Mouse (Mus musculus) ovary, postnatal 14 days (tissue): ENCODE measurements at regions not wholly inside any gene's neighbourhood (a gene's known extent, or its start where the extent isn't known, plus 50 kb on each side); places are given as distances from the start of the nearest gene placed in this dataset.
A peak's percentile ranks its signal among the peaks of the same experiment; 100 is the strongest.

Source experiments
- DNase-seq: peaks from one replicate; pipeline ENCODE4 v3.0.0; 2022; ENCODE audit warnings: low spot score

DNA sequence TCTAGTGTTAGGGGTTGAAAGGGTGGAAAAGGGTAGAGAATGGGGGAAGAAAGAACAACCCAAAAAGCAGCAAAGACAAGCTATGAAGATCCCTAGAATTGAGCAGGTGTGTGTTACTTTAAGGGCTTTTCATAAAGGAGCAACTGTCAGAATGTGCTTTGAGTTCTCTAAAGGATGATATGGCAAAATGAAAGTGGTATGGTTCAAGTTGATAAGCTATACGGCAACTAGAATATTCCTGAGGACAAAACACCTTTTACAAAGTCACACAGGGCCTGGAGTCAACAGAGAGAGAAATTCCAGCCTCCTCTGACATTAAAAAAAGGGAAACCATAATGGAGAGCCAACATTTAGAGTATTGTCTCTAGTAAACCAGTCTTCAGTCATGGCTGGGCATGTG, 320.6 kb upstream of the Pard3b start:
- no peak for DNase-seq

DNA sequence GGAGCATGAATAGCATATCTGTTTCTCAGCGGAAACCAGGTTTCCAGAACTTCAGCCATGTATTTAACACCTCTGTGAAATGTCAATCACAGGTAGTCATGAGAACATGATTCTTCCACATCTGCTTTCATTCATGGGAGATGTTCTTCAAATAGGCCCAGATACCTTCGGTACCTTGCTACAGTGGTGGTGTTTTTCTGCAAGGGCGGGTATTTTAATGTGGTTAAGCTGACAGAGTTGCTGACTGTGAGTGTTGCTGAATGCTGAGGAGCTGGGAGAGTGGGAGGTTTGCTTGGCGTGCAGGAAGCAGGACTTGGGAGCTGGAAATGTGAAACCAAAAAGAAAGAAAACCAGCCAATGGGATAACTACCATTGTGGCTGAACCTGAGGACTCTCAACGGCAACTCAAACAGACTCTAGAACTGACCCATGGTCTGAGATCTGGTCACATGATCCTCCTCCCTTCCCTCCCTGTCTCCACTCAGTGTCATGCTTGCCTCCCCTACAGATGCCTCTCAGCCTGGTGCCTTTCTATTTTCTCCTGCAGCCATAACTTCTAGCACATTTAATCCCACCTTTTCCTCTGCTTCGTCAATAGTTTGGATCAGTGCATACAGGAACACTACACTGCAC, 317.0 kb upstream of the Pard3b start:
- no peak for DNase-seq

DNA sequence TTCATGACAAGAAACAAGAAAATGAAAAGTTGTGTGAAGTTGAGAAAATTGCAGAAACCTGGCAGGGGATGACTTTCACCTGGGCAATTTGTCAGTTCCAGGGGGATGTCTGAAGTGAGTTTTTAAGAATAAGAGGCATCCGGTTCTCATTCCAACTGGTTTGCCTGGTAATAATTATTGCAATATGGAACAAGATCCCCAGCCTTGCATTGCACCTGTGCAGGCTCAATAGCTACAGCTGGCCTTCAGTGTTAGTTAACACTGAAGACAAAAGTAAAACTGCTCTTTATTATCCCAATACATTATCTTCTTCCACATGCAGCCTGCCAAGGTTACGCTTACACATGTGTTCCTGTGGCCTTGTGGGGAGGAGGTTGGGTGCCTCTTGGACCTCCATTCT, 307.2 kb upstream of the Pard3b start:
- DNase-seq: no peak

- no peak for DNase-seq
Measured at GRCm38 (mm10) chr1:61331906-61332305, 306.7 kb upstream of the Pard3b start.

- DNase-seq: no peak
Measured at GRCm38 (mm10) chr1:61336367-61336766, 302.3 kb upstream of the Pard3b start.

- DNase-seq: no peak
Measured at GRCm38 (mm10) chr1:61352921-61353320, 285.7 kb upstream of the Pard3b start.

DNA sequence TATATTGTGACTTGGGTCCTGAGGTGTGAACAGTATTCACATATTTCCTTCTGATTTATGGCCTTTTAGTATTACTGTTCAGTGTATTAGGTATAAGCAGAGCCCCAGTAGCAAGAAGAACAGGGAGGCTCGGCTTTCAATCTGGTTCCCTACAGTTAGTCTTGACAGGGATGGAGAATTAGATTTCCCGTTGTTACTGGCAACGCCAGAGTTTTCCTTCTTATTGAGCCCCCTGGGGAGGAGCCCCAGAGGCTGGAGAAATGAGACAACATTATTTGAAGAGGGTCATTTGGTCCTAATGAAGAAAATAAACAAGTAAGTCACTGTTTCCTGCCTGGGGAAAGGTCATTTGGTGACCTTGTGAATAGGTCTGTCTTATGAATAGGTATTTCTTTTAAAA, 285.1 kb upstream of the Pard3b start:
- DNase-seq: no peak

DNA sequence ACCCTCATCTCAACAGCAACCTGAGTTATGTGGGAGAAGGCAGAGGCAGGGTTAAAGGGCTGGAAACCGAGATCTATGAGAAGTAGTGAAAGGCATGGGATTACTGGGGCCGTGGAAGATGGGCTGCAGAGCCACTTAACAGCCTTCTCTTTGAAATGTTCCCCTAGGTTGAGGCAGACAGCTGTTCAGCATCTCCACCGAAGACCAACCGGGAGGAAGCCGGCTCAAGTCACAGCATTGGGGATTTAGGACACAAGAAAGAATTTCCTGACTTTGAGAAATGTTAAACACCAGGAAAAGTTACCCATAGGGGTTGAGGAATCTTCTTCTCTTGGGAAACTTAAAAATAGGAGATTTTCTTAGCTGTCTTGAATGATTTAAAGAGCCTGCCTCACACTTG, 283.4 kb upstream of the Pard3b start:
- DNase-seq: no peak

DNA sequence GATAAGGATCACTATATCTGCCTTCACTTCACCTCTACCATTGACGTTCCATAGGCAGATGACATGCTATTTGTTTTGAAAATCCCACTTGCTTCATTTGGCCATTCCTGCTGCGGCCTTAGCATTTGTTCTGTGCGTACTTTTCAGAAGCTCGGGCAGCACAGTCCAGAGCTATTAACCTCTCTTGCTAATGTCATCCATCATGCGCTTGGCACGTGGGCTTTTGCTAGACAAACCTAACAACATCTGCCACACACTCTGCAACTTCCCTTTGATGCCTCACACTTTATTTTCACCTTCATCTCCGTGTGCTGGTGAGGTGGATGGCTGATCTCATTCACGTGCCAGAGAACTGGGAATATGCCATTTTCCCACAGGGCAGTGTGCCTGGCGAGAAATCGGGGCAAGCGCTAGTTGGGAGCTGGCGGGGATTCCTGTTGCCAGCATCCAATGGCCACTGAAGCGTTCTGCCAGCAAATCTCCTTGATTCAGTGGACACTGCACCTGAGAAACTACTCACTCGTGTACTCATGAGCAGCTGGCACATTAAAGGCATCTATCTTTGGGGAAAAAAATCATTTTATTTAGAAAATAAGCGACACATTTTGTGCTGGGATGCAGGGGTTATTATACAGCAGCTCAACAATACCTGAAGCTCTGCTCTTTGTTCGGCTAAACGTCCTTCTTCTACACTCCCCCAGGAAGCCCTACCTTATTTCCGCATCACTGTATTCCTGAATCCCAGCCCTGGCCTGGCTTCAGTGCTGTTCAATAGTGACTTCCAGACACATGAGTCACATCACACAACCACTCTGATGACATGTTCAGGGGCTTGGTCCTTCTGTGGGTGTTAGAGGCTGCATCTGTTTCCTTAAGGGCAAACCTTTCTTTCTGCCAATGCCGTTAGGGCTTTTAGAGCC, 279.4 kb upstream of the Pard3b start:
- DNase-seq: no peak

- DNase-seq: no peak
Measured at GRCm38 (mm10) chr1:61372581-61372980, 266.0 kb upstream of the Pard3b start.

DNA sequence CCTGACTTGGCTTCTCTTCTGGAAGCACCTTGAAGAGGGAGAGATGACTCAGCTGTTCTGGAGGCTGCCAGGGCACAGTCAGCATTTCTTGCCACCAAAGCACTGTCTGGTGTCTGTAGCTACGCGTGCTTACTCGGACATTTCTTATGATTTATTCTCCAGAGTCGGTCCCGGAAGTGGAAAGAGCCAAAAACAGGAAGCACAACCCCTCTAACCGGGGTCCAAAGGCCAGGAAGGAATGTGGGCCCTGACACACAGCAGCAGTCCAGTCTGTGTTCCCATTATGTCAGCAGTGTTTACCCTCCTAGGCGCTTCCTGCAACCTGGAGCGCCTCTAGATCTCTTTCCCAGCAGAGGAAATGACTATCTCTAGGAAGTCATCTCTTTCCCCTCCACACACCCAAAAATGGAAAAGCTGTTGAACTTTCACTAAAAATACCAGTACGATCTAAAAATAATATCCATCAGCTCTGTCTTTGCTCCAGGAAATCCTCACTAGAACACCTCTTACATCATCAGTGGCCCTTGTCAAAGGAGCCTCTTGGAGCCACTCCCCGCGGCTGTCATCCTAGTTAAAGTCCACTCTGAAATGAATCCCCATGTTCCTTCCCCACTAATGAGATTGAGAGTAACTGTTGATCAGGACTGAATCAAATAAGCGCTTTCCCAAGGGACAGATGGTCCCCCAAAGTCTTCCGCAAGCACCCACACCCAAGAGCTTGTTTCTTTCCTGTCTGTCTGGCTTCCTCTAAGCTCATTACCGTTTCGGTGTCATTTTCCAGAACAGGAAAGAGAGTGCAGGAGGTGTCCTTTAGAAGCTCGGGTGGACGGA, 264.7 kb upstream of the Pard3b start:
- no peak for DNase-seq

DNA sequence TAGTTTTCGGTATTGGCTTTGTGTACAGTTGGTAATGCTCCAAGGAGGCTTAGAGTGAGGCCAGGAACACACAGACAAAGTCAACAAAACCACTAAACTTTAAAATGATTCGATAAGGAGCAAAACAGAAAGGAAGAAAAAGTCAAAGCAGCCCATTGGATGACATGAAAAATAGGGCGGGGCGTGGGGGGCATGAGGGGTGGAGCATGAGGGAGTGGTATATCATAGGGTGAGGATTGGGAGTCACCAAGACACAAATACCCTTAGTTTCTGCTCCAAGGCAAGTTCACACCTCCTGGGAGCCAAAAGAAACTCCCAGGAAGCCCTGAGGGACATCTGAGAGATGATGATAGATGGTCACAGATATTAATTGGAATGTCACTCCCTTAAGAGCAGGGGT, 262.2 kb upstream of the Pard3b start:
- no peak for DNase-seq

DNA sequence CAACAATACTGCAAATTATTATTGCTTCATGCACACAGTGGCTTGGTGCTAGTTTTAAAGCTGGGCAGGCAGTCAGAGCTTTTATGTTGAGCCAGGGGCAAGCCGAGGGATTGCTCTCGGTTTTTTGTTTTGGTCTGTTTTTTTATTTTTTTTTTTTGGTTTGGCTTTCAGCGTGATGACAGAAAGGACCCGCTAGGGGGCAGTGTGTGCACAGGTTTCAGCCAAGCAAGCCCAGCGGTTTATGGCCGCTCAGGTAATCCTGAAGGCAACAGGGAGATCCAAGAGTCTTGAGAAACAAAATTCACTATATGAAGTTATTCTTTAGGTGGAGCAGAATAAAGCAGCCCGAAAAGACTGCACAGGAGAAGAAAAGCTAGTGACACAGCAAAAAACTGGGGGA, 261.6 kb upstream of the Pard3b start:
- DNase-seq: peak; percentile 50

- no peak for DNase-seq
Measured at GRCm38 (mm10) chr1:61378240-61378639, 260.4 kb upstream of the Pard3b start.

DNA sequence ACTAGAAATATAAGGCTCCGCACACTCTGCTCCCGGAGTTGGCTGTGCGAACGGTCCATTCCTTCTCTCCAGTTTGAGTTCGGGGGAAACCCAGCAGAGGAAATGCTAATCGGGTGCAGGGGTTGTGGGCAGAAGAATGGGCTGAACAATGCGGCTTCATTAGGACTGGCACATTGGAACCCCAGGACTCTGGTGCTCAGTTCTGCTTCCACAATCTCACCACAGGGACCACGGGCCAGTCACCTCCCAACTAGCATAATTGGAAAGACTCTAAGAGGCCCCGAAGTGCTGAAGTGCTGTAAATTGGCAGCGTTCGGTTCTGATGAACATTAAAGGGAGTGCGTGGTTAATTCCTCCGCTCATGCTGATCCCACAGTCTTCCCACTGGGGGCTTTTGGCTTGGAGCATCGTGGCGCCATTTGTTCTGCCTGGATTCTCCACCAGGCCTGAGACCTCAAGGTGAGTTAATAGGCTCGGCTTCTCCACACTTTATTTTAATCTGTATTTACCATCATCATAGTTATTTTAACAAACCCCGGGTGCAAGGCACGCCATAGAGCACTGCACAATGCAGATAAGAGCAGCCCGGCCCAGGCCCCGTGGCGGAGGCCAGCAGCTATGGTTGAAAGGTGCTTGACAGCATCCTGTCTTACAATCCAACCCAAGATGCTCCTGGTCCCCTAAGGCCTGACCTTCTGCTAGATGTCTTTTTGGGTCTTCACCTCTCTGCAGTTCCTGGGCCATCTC, 258.7 kb upstream of the Pard3b start:
- DNase-seq: no peak

DNA sequence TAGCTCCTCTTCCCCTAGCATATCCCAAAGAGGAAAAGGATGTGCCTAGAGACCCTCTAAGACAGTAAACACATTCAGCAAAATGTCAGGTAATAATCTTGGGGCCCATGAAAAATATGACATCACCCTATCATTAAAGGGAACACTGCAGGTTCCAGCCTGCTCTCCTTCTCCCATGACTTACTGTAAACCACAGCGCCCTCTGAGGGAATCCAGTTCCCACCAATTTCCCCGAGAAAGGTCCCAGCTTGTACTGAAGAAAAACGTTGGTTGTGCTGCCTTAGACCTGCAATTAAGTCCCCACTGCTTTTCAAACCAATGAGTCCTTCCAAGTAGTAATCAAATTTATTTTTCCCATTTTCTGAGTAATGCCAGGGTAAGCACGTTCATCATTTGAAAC, 251.0 kb upstream of the Pard3b start:
- DNase-seq: no peak

DNA sequence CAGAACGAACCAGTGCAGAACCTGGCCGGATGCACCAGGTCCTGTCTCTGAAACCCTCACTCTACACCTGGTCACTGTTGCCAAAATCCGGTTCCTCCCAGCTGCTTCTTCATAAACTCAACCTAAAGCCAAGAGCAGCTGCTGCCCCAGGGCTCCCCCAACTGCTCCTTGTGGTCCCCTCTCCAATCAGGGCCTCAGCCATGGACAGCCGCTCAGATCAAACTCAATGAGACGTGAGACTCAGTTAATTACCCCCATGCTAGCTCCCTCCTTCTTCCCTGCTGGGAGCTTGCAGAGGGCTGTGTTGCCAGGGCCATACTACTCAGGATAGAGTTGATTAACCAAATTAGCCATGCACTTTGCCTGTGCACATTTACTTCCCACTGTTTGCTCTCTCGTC, 240.8 kb upstream of the Pard3b start:
- DNase-seq: no peak

- no peak for DNase-seq
Measured at GRCm38 (mm10) chr1:61402339-61402738, 236.3 kb upstream of the Pard3b start.

GRCm38 (mm10) chr1:61407201-61407600, 231.4 kb upstream of the Pard3b start:
- no peak for DNase-seq

DNA sequence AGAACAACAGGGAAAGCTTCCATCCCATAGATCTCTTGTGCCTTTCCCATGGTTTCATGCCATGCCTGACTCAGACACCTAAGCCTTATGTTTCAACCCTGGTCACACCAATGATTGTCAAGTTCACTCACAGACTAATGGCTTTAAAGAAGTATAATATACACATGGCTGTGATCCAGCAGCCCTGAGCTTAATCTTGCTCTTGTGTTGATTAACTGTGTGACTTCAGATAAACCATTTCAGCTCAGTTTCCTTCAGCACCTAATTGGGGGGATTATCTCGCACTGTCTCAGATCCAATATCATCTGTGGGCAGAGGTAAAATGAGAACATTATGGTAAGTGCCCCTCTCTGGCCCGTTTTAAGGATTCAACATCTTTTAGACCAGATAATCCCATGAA, 223.9 kb upstream of the Pard3b start:
- DNase-seq: no peak

GRCm38 (mm10) chr1:61415426-61416195, 223.0 kb upstream of the Pard3b start:
- DNase-seq: no peak
